Mouse (Mus musculus) cerebellum, adult 2 months (tissue): ENCODE measurements at regions not wholly inside any gene's neighbourhood (a gene's known extent, or its start where the extent isn't known, plus 50 kb on each side); places are given as distances from the start of the nearest gene placed in this dataset.

Source experiments
- CTCF ChIP-seq: fragments of 200-500 bp; IDR thresholded peaks from 2 replicates; pipeline ENCODE4 v1.5.1; 2011; ENCODE audit warnings: low read depth, mild to moderate bottlenecking, control low read depth, low read length, moderate library complexity, borderline replicate concordance; ENCODE audit not compliant: insufficient read depth
- POLR2A ChIP-seq: fragments of 200-500 bp; IDR thresholded peaks from 2 replicates; pipeline ENCODE4 v1.6.1; 2011; ENCODE audit warnings: low read length, control low read depth, borderline replicate concordance; ENCODE audit not compliant: insufficient read depth

DNA sequence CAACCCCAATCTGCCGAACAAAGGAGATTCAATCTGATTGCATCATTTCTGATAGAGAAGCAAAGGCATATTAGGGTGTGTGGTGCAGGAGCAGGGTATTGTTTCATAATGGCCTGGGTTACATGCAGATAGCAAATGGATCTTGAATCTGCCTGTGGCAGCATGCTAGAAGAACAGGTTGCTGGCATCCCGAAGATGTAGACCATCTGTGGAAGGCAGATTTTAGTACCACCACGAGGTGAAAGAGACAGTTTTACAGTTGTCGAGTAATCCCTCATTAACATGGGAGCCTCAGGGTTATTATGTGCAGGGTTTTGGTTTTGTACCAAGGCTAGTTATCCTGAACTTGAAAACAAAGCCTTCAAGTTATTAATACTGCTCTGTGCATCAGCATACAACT lies 140.9 kb downstream of the H2afy start:
- no peak for TF ChIP-seq POLR2A
- no peak for TF ChIP-seq CTCF
